Mouse (Mus musculus) kidney, adult 2 months (tissue): ENCODE results near the gene Usp48.

ENCODE experiments used
- CTCF ChIP-seq: fragments of 200-500 bp; conservative IDR thresholded peaks from 2 replicates; pipeline ENCODE4 v1.5.1; 2011; ENCODE audit warnings: low read depth, mild to moderate bottlenecking, control low read depth, low read length, moderate library complexity, mixed read lengths; ENCODE audit not compliant: insufficient read depth, insufficient read length
- POLR2A ChIP-seq: fragments of 200-500 bp; IDR thresholded peaks from one replicate; pipeline ENCODE4 v1.6.1; 2011; ENCODE audit warnings: low read depth, low read length, control low read depth

DNA sequence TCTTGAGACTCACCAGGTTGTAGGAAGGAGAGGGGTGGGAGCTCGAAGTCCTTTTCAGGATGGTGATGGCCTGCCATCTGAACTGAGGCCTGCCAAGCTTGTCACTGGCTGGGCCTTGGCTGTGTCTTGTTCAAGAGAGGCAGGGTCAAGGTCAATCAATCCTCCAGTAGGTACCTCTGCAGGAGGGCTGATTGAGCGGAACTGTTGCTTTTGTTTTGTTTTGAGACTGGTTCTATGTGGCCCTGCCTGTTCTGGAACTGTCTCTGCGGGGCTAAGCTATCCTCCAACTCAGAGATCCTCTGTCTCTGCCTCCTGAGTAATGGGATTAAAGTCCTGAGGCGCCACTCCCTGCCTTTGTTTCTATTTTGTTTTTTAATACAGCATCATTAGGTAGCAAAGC lies 66.0 kb downstream of the Usp48 start:
- TF ChIP-seq CTCF (no peak), POLR2A (no peak)
